Mouse (Mus musculus): Measurements from ENCODE around the gene Ppid. TPM values are rescaled to one million over a fixed set of nuclear protein-coding genes. Genes with fewer than 3 reads are reported as not detected.

Gene Ppid
- 118 and 159 TPM in 2 replicates for total RNA-seq (2012; rRNA removed)

GRCm38 (mm10) chr3:79590863-79591792, at the start of gene Ppid:
Gene Ppid, plus strand, starts transcription at chr3:79591342.
- H3K9ac ChIP-seq (ENCODE audit: insufficient read depth, low read depth, low read length, poor library complexity, severe bottlenecking), result peak within 1 kb of the TSS; percentile 98
- in situ Hi-C loops (cut with MboI; ENCODE audit: low sequenced_read_pairs in 2 of 2, unreplicated experiment in 2 of 2), result loop anchor here (25.0 kb wide), 1 partner anchor 379 kb away; no protein-coding TSS in a partner anchor
- peak within 1 kb of the TSS; percentile 93 to 98 for H3K4me3 ChIP-seq (ENCODE audit: insufficient read depth in 1 of 2, low read depth in 1 of 2, low read length in 2 of 2, poor library complexity in 1 of 2, severe bottlenecking in 1 of 2)
- peaks cover 0 to 4% of the 10 kb centered on the region in 2 experiments; a peak in 1 of 4 replicates for H3K4me1 ChIP-seq (ENCODE audit: control insufficient read depth in 2 of 2, insufficient read depth in 2 of 2, low read length in 2 of 2, poor library complexity in 1 of 2)
- H3K27ac ChIP-seq (ENCODE audit: insufficient read depth, low read depth, low read length, poor library complexity, severe bottlenecking), result peak within 1 kb of the TSS; percentile 81
- no peaks in the 10 kb centered on the region for H3K9me3 ChIP-seq (ENCODE audit: control insufficient read depth, insufficient read depth, low read depth, low read length)
- TF ChIP-seq MAFK (IDR thresholded peaks at IDR 0.05; ENCODE audit: insufficient read depth, low read depth, low read length) (no peak), HCFC1 (IDR thresholded peaks at IDR 0.05; ENCODE audit: borderline replicate concordance, insufficient read depth, low read length) (peak; percentile 77)
- DNase-seq (ENCODE audit: low read depth, low spot score), result no peak
- peaks cover 21% of the 10 kb centered on the region for H3K36me3 ChIP-seq (ENCODE audit: control insufficient read depth, insufficient read depth, low read length, poor library complexity, severe bottlenecking)

DNA sequence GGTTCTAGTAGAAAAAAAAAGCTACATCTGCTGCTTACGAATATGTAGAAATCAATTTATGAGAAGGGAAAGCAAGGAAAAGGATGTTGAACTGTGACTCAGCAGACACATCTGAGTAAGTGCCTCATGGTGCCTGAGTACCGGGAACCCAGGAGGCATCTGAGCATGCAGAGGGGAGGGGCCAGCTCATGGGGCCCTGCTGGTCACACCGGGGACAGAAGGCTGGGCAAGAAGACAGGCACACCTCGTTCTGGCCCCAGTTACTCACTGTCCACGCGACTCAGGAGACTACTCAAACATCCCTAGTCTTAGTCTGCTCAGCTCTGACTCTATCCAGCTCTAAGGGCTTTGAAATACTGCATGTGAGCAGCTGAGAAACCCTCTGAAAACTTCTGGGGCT, 48.6 kb upstream of the Ppid start:
- 0 out of 2 replicates have a peak, but pooled peaks cover 2% of the 10 kb centered on the region for H3K36me3 ChIP-seq (ENCODE audit: control insufficient read depth, insufficient read depth, low read length, poor library complexity, severe bottlenecking)
- no peak overlapping the region for H3K4me3 ChIP-seq (ENCODE audit: insufficient read depth in 1 of 2, low read depth in 1 of 2, low read length in 2 of 2, poor library complexity in 1 of 2, severe bottlenecking in 1 of 2)
- in situ Hi-C loops (cut with MboI; ENCODE audit: low sequenced_read_pairs in 2 of 2, unreplicated experiment in 2 of 2), result no loop called here
- TF ChIP-seq ZNF384 (IDR thresholded peaks at IDR 0.05; ENCODE audit: low read depth, low read length), result no peak
- TF ChIP-seq MAFK (IDR thresholded peaks at IDR 0.05; ENCODE audit: insufficient read depth, low read depth, low read length), result peak; percentile 57; the same call in 1 of the 2 replicates
- no peak for TF ChIP-seq HCFC1 (IDR thresholded peaks at IDR 0.05; ENCODE audit: borderline replicate concordance, insufficient read depth, low read length)
- TF ChIP-seq CHD2 (IDR thresholded peaks at IDR 0.05; ENCODE audit: low read depth, low read length), result no peak
- no peak for TF ChIP-seq ZC3H11A (IDR thresholded peaks at IDR 0.05; ENCODE audit: borderline replicate concordance, low read depth, low read length)
- H3K4me1 ChIP-seq (ENCODE audit: control insufficient read depth in 2 of 2, insufficient read depth in 2 of 2, low read length in 2 of 2, poor library complexity in 1 of 2), result peaks cover 0 to 5% of the 10 kb centered on the region in 2 experiments; a peak in 2 of 4 replicates
- DNase-seq (ENCODE audit: low read depth, low spot score), result no peak
- no peak overlapping the region for H3K27ac ChIP-seq (ENCODE audit: insufficient read depth, low read depth, low read length, poor library complexity, severe bottlenecking)
- H3K9ac ChIP-seq (ENCODE audit: insufficient read depth, low read depth, low read length, poor library complexity, severe bottlenecking), result no peak overlapping the region
- no peaks in the 10 kb centered on the region for H3K9me3 ChIP-seq (ENCODE audit: control insufficient read depth, insufficient read depth, low read depth, low read length)

- Histone ChIP-seq H3K27ac (ENCODE audit: insufficient read depth, low read depth, low read length, poor library complexity, severe bottlenecking) (no peak overlapping the region), H3K4me1 (ENCODE audit: control insufficient read depth in 2 of 2, insufficient read depth in 2 of 2, low read length in 2 of 2, poor library complexity in 1 of 2) (peaks cover 2 to 12% of the 10 kb centered on the region in 2 experiments; a peak in 2 of 4 replicates), H3K9me3 (ENCODE audit: control insufficient read depth, insufficient read depth, low read depth, low read length) (no peaks in the 10 kb centered on the region), H3K9ac (ENCODE audit: insufficient read depth, low read depth, low read length, poor library complexity, severe bottlenecking) (no peak overlapping the region), H3K36me3 (ENCODE audit: control insufficient read depth, insufficient read depth, low read length, poor library complexity, severe bottlenecking) (no peaks in the 10 kb centered on the region), H3K4me3 (ENCODE audit: insufficient read depth in 1 of 2, low read depth in 1 of 2, low read length in 2 of 2, poor library complexity in 1 of 2, severe bottlenecking in 1 of 2) (peak overlapping the region in 1 of 2 experiments; percentile 48; a peak in 2 of 4 replicates)
- DNase-seq (ENCODE audit: low read depth, low spot score), result no peak
- in situ Hi-C loops (cut with MboI; ENCODE audit: low sequenced_read_pairs in 2 of 2, unreplicated experiment in 2 of 2), result no loop called here
- TF ChIP-seq HCFC1 (IDR thresholded peaks at IDR 0.05; ENCODE audit: borderline replicate concordance, insufficient read depth, low read length) (no peak), ZNF384 (IDR thresholded peaks at IDR 0.05; ENCODE audit: low read depth, low read length) (no peak), CHD2 (IDR thresholded peaks at IDR 0.05; ENCODE audit: low read depth, low read length) (no peak), MAFK (IDR thresholded peaks at IDR 0.05; ENCODE audit: insufficient read depth, low read depth, low read length) (no peak), ZC3H11A (IDR thresholded peaks at IDR 0.05; ENCODE audit: borderline replicate concordance, low read depth, low read length) (no peak)
Measured at GRCm38 (mm10) chr3:79548681-79549437, 42.3 kb upstream of the Ppid start.

GRCm38 (mm10) chr3:79549751-79550393, 41.3 kb upstream of the Ppid start:
- H3K27ac ChIP-seq (ENCODE audit: insufficient read depth, low read depth, low read length, poor library complexity, severe bottlenecking), result no peak overlapping the region
- no peak for TF ChIP-seq ZNF384 (IDR thresholded peaks at IDR 0.05; ENCODE audit: low read depth, low read length)
- no peak for TF ChIP-seq MAFK (IDR thresholded peaks at IDR 0.05; ENCODE audit: insufficient read depth, low read depth, low read length)
- TF ChIP-seq CHD2 (IDR thresholded peaks at IDR 0.05; ENCODE audit: low read depth, low read length), result no peak
- TF ChIP-seq HCFC1 (IDR thresholded peaks at IDR 0.05; ENCODE audit: borderline replicate concordance, insufficient read depth, low read length), result no peak
- no peak for TF ChIP-seq ZC3H11A (IDR thresholded peaks at IDR 0.05; ENCODE audit: borderline replicate concordance, low read depth, low read length)
- no peak overlapping the region for H3K9ac ChIP-seq (ENCODE audit: insufficient read depth, low read depth, low read length, poor library complexity, severe bottlenecking)
- H3K4me1 ChIP-seq (ENCODE audit: control insufficient read depth in 2 of 2, insufficient read depth in 2 of 2, low read length in 2 of 2, poor library complexity in 1 of 2), result peaks cover 2 to 12% of the 10 kb centered on the region in 2 experiments; a peak in 2 of 4 replicates
- no peak for DNase-seq (ENCODE audit: low read depth, low spot score)
- in situ Hi-C loops (cut with MboI; ENCODE audit: low sequenced_read_pairs in 2 of 2, unreplicated experiment in 2 of 2), result no loop called here
- peak overlapping the region in 1 of 2 experiments; percentile 48; a peak in 1 of 4 replicates for H3K4me3 ChIP-seq (ENCODE audit: insufficient read depth in 1 of 2, low read depth in 1 of 2, low read length in 2 of 2, poor library complexity in 1 of 2, severe bottlenecking in 1 of 2)
- no peaks in the 10 kb centered on the region for H3K9me3 ChIP-seq (ENCODE audit: control insufficient read depth, insufficient read depth, low read depth, low read length)
- no peaks in the 10 kb centered on the region for H3K36me3 ChIP-seq (ENCODE audit: control insufficient read depth, insufficient read depth, low read length, poor library complexity, severe bottlenecking)
